Mouse (Mus musculus) megakaryocyte, adult 5-6 weeks (primary cell): Measurements from ENCODE around the gene Alox12b. TPM values are rescaled to one million over a fixed set of nuclear protein-coding genes. Genes with fewer than 3 reads are reported as not detected.

Experiments used
- ATAC-seq: 2 replicates; pipeline ENCODE4 v1.8.0; 2016; ENCODE audit warnings: mild to moderate bottlenecking, inconsistent platforms; ENCODE audit not compliant: poor library complexity, severe bottlenecking
- total RNA-seq, 2 experiments: library from RNA; stranded (forward) in 1 of 2; stranded (reverse) in 1 of 2; fragments of 153-499, 151-499 nt in 1 of 2; fragments of 221-1000, 200-1000 nt in 1 of 2; gene quantifications; 2 replicates each; pipeline versions ENCODE4 v1.2.3 to v1.2.4; 2015 to 2017

The Alox12b gene
- total RNA-seq, 2 experiments from 2014 or later, result not detected

GRCm38 (mm10) chr11:69171626-69172025 is 14.8 kb downstream of the Alox12b start:
- peak; percentile 56; the same call in 1 of the 2 replicates for ATAC-seq

GRCm38 (mm10) chr11:69172606-69173005 is 15.8 kb downstream of the Alox12b start:
- ATAC-seq, result no peak

- no peak for ATAC-seq
Measured at GRCm38 (mm10) chr11:69174722-69175121, 17.9 kb downstream of the Alox12b start.

- ATAC-seq, result no peak
Measured at GRCm38 (mm10) chr11:69178525-69178924, 21.7 kb downstream of the Alox12b start.

- no peak for ATAC-seq
Measured at GRCm38 (mm10) chr11:69179512-69179911, 22.7 kb downstream of the Alox12b start.

GRCm38 (mm10) chr11:69180120-69180519 is 23.3 kb downstream of the Alox12b start:
- no peak for ATAC-seq

GRCm38 (mm10) chr11:69185031-69185430 is 28.2 kb downstream of the Alox12b start:
- no peak for ATAC-seq

GRCm38 (mm10) chr11:69185936-69186335 is 29.1 kb downstream of the Alox12b start:
- ATAC-seq, result no peak

- no peak for ATAC-seq
Measured at GRCm38 (mm10) chr11:69192840-69193239, 36.1 kb downstream of the Alox12b start.

GRCm38 (mm10) chr11:69196766-69197165 is 40.0 kb downstream of the Alox12b start:
- ATAC-seq, result no peak

- ATAC-seq, result 0 out of 2 replicates have a peak, but pooled peaks have one; percentile 27
Measured at GRCm38 (mm10) chr11:69197194-69197593, 40.4 kb downstream of the Alox12b start.

GRCm38 (mm10) chr11:69197743-69198142 is 41.0 kb downstream of the Alox12b start, which contains the start of gene Alox8:
Gene Alox8, minus strand, starts transcription at chr11:69197843.
- ATAC-seq, result no peak

GRCm38 (mm10) chr11:69199251-69199650 is 42.5 kb downstream of the Alox12b start:
- ATAC-seq, result no peak

GRCm38 (mm10) chr11:69200231-69200630 is 43.4 kb downstream of the Alox12b start:
- no peak for ATAC-seq

- ATAC-seq, result peak; percentile 77
Measured at GRCm38 (mm10) chr11:69202469-69203230, 45.9 kb downstream of the Alox12b start.

- no peak for ATAC-seq
Measured at GRCm38 (mm10) chr11:69211431-69211830, 54.6 kb downstream of the Alox12b start.

GRCm38 (mm10) chr11:69217411-69217810 is 60.6 kb downstream of the Alox12b start:
- ATAC-seq, result no peak

GRCm38 (mm10) chr11:69218661-69219060 is 61.9 kb downstream of the Alox12b start:
- no peak for ATAC-seq
